Mouse (Mus musculus) lung, postnatal 0 days (tissue): Measurements from ENCODE around the gene Cox7b2.

Experiments used
- CTCF ChIP-seq: IDR thresholded peaks from 2 replicates; pipeline ENCODE4 v1.5.1; 2016; ENCODE audit warnings: antibody characterized with exemption, mild to moderate bottlenecking
- EP300 ChIP-seq: IDR thresholded peaks from 2 replicates; pipeline ENCODE4 v1.6.1; 2016; ENCODE audit warnings: antibody characterized with exemption, mild to moderate bottlenecking, control low read depth

GRCm38 (mm10) chr5:71548079-71548478 is at the start of gene Cox7b2:
- TF ChIP-seq CTCF (no peak), EP300 (no peak)
